Mouse (Mus musculus): ENCODE measurements around the gene Matn1. TPM values are rescaled to one million over a fixed set of nuclear protein-coding genes. Genes with fewer than 3 reads are reported as not detected.

Gene Matn1
- polyA plus RNA-seq, 1 experiment from 2014 or later = not detected

DNA sequence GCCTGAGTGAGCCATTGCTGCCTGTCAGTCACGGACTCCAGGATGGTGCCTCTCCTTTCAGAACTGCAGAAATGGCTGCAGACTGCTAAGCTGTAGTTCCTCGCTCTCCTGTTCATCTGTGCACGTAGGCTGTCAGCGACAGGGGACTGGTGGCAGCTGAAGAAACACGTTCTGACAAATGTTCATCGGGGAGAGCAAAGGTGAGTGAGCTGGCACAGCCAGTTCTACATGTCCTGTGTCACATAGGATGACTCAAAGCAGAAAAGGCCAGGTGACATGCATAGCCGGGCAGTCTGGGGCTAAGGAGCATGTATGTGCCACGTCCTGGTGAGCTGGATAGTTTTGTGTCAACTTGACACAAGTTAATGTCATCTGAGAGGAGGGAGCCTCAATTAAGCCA is 50.4 kb downstream of the Matn1 start:
- no peak overlapping the region for H3K4me3 ChIP-seq
- no peak overlapping the region for H3K27ac ChIP-seq
- 87% methylated on average over 8 of the region's 8 CpGs for WGBS
- no peak for ATAC-seq
- peaks cover 9% of the 10 kb centered on the region for H3K4me1 ChIP-seq
- no peaks in the 10 kb centered on the region for H3K27me3 ChIP-seq
- H3K4me2 ChIP-seq = no peak overlapping the region
- no peaks in the 10 kb centered on the region for H3K36me3 ChIP-seq (ENCODE audit: poor library complexity, severe bottlenecking)
- no peak overlapping the region for H3K9ac ChIP-seq
- peaks cover 11% of the 10 kb centered on the region for H3K9me3 ChIP-seq (replicated peaks)

- WGBS = 70% methylated on average over 5 of the region's 5 CpGs
- Histone ChIP-seq H3K27me3 (no peaks in the 10 kb centered on the region), H3K9me3 (replicated peaks) (peaks cover 8% of the 10 kb centered on the region), H3K4me1 (peaks cover 23% of the 10 kb centered on the region), H3K4me2 (no peak overlapping the region), H3K9ac (no peak overlapping the region), H3K4me3 (no peak overlapping the region), H3K27ac (peak overlapping the region; percentile 80), H3K36me3 (ENCODE audit: poor library complexity, severe bottlenecking) (no peaks in the 10 kb centered on the region)
- ATAC-seq = peak; percentile 45
These were observed 55.8 kb downstream of the Matn1 start for GRCm38 (mm10) chr4:130999744-131000527.

DNA sequence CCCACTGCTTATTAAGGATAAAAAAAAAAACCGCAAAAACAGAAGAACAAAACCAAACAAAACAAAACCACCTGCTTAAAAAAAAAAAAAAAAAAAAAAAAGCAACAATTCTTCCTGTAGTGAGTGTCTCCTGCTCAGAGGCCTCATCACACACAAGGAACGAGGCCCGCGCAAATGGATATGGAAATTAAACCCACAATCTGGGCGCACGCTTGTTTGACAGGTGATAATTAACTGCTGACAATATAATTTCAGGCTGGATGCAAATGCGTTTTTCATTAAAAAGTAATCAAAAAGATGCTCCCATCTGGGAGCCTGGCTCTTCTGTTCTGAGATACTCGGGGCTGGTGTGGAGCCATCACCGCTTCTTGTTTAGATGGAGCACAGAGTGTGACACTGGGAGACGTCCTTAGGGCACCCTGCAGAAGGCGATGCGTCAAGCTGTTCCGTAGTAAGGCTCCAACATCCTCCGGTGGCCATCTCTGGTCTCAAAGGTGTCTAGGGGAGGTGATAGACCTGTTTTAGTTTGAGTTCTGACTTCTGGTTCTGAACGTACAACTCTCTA is 56.5 kb downstream of the Matn1 start:
- peaks cover 23% of the 10 kb centered on the region for H3K4me1 ChIP-seq
- peak overlapping the region; percentile 7; the same call in 1 of the 2 replicates for H3K4me2 ChIP-seq
- H3K27ac ChIP-seq = peak overlapping the region; percentile 80
- 54% methylated on average over 15 of the region's 15 CpGs for WGBS
- H3K9me3 ChIP-seq (replicated peaks) = peaks cover under 1% of the 10 kb centered on the region; the same call in 1 of the 2 replicates
- no peak overlapping the region; the same call in 1 of the 2 replicates for H3K9ac ChIP-seq
- no peak overlapping the region for H3K4me3 ChIP-seq
- H3K27me3 ChIP-seq = no peaks in the 10 kb centered on the region
- no peaks in the 10 kb centered on the region for H3K36me3 ChIP-seq (ENCODE audit: poor library complexity, severe bottlenecking)
- ATAC-seq = peak; percentile 81

Other genes starting within 250 kb of the Matn1 start
- gene Sdc3, start 151.8 kb upstream of the Matn1 start, polyA plus RNA-seq (2015; fragmentation: Nextera tagmentation; extraction: Ambion mirVana) = 36.1 and 41.9 TPM in 2 replicates
- 15.5 and 16.7 TPM in 2 replicates for gene Laptm5, start 31.3 kb upstream of the Matn1 start, polyA plus RNA-seq (2015; fragmentation: Nextera tagmentation; extraction: Ambion mirVana)

All from forebrain, embryonic 13.5 days (tissue).